Mouse (Mus musculus) layer of hippocampus, postnatal 10 days (tissue): ENCODE measurements around the gene Myl6b. TPM values are rescaled to one million over a fixed set of nuclear protein-coding genes. Genes with fewer than 3 reads are reported as not detected.
A peak's percentile ranks its signal among the peaks of the same experiment; 100 is the strongest.
"Not testable (repeated sequence)": the region's sequence is repeated elsewhere in the genome, so short reads cannot be mapped to it uniquely, and the experiment has no call there.

ENCODE experiments used
- DNase-seq, 2 experiments: peaks; one replicate each; pipeline ENCODE4 v3.0.0; 2021; ENCODE audit warnings: low spot score in 2 of 2
- total RNA-seq, 2 experiments: library from RNA; stranded (reverse); gene quantifications; 2 replicates each; pipeline ENCODE4 v1.2.3; 2021

The Myl6b gene
- total RNA-seq, 2 experiments from 2014 or later, result 25.5 to 29.3 TPM

- DNase-seq, result no peak
Measured at GRCm38 (mm10) chr10:128520591-128520990, 22.1 kb upstream of the Myl6b start.

GRCm38 (mm10) chr10:128518833-128519232 is 20.3 kb upstream of the Myl6b start:
- peak; percentile 52 to 58 for DNase-seq

- no peak for DNase-seq
Measured at GRCm38 (mm10) chr10:128516677-128517076, 18.2 kb upstream of the Myl6b start.

DNA sequence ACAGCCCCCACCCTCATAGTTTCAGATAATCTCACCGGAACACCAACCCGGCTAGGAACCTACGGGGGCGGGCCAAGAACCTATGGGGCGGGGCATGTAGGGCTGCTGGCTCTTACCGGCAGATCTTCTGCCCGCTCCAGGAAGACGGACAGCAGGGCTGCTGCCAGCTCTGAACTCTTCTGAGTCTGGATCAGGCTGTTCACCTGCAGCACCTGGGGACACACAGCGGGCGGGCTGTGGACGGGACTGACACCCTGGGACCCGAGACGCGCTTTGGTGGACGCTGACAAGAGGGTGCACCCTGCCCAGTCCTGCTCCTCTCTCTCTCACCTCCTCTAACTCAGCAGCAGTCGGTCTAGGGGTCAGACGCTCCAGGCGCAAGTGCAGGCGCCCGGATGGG is 17.5 kb upstream of the Myl6b start:
- DNase-seq, result no peak

DNA sequence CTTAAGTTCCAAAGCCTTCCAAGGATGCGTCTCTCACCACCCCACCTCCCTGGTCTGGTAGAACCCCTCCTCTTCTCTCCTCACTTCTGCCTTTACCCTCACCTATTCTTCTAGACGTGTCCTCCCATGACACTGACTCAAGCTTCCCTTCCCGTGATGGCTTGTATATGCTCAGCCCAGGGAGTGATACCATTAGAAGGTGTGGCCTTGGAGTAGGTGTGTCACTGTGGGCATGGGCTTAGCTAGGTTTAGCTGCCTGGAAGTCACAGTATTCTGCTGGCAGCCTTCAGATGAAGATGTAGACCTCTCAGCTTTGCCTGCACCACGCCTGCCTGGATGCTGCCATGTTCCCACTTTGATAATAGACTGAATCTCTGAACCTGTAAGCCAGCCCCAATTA is 16.6 kb upstream of the Myl6b start:
- DNase-seq, result no peak

DNA sequence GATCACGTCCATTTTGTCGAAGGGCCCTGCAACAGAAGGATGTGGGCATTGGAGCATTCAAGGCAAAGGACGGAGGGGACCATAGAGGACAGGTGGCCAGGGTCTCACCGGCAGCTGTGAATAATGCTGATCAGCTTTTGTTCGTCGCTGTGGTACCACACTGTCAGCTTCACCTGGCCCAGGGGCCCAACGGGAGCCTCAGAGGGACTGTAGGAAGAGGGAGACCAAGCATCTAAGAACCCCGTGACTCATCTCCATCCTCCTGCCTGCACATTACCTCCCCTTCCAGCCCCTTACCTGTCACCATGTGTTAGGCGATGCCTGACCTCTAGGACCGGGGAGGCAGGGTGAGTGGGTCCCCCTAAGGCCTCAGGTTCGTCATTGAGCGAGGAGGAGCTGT is 13.3 kb upstream of the Myl6b start:
- no peak for DNase-seq

GRCm38 (mm10) chr10:128511189-128511588 is 12.7 kb upstream of the Myl6b start:
- no peak for DNase-seq

- DNase-seq, result no peak
Measured at GRCm38 (mm10) chr10:128510301-128510700, 11.8 kb upstream of the Myl6b start.

DNA sequence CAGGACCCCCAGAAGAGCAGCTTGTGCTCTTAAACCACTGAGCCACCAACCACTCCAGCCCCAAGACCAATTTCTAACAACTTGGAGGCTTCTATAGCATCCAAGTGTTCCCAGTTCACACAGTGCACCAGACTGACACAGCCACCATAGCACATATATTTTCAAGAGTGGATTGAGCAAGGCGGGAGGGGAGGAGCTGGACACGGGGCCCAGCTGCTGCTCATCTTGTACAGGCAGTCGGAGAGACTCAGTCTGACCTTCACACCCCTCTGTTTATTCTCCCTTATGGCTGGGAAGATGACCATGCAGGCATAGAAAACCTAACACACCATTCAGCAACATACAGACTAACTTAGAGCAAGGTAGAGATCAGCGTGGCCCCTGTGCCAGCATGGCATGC is 11.3 kb upstream of the Myl6b start:
- DNase-seq, result no peak

DNA sequence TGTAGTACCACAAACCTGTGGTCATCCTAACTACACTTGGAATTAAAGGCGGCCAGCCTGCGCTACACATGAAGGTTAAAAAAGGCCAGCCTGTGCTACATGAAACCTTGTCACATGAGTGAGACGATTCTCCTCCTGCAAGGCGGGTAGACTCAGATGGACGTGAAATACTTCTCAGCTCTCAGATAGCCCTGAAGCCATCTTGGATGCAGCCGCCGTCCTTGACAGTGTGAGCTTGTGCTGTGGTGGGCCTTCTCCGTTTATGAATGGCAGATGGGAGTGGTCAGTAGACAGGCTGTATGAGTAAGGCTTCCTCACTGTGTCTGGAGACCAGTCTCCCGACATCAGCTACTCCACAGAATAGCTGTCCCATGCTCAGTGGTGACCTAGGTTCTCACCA is 10.7 kb upstream of the Myl6b start:
- no peak for DNase-seq

GRCm38 (mm10) chr10:128508260-128508659 is 9.8 kb upstream of the Myl6b start:
- DNase-seq, result no peak

DNA sequence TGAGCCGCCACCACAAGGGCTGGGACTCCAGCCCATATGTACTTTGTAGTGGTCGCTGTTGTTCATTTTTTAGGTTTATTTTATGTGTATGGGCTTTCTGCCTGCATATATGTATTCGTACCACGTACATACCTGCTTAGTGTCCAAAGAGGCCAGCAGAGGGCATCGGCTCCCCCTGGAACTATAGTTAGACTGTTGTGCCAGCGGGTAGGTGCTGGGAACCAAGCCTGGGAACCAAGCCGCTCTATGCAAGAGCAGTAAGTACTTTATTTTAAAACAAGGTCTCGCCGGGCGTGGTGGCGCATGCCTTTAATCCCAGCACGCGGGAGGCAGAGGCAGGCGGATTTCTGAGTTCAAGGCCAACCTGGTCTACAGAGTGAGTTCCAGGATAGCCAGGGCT is 7.5 kb upstream of the Myl6b start:
- DNase-seq, result no peak

- DNase-seq, result not testable (repeated sequence)
Measured at GRCm38 (mm10) chr10:128505371-128505667, 6.8 kb upstream of the Myl6b start.

- no peak for DNase-seq
Measured at GRCm38 (mm10) chr10:128504641-128505370, 6.3 kb upstream of the Myl6b start.

GRCm38 (mm10) chr10:128504012-128504411 is 5.5 kb upstream of the Myl6b start:
- DNase-seq, result no peak

DNA sequence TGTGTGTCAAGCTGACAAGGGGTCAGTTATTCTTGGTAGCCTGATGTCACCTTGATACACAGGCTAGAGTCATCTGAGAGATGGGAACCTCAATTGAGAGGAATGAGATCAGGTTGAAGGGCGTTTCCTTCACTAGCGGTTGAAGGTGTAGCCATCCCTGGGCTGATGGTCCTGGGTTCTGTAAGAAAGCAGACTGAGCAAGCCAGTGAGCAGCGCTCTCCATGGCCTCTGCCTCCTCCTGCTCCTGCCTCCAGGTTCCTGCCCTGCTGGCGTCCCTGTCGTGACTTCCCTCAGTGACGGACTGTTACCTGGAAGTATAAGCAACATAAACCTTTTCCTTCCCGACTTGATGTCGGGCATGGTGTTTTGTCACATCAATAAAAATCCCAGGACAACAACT is 5.0 kb upstream of the Myl6b start:
- no peak for DNase-seq

DNA sequence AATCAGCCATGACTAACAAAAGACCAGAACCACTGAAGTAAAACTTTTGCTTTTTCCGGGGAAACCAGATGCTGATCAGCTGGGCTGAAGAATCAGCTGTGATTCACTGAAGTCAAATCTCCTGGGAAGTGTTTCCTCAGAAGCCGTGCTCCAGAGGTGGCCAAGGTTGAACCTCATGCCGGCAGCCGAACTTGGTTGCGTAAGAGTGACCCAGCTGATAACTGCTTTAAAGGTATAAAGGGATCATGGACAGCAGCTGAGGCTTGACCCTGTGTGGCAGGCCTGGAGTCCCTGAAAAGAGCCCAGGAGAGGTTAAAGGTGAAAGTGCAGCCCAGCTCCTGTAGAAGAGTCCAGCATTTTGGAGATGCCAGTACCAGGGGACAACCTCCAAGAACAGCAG is 3.9 kb upstream of the Myl6b start:
- DNase-seq, result no peak

GRCm38 (mm10) chr10:128499116-128499671 is 709 bp upstream of the Myl6b start:
- peak; percentile 54 to 67 for DNase-seq

GRCm38 (mm10) chr10:128497134-128497737 is 1.2 kb downstream of the Myl6b start:
- no peak for DNase-seq

- DNase-seq, result no peak
Measured at GRCm38 (mm10) chr10:128496509-128497077, 1.9 kb downstream of the Myl6b start.

DNA sequence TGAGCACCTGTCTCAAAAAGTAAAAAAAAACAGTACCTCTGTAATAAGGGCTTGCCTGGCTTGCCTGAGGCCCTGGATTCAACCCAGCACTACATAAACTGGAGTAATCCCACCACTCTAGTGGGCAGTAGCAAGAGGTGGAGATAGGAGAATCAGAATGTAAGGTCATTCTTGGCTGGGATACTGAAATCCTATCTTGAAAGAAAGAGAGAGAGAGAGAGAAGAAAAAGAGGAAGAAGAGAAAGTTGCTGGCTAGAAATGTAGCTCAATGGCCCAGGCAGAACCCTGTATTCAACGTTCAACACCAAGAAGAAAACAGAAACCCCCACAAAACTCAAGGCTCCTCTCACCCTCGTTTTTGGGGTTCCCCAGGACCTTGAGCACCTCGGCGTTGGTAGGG is 2.6 kb downstream of the Myl6b start:
- no peak for DNase-seq

GRCm38 (mm10) chr10:128495270-128495669 is 3.2 kb downstream of the Myl6b start:
- no peak for DNase-seq
